Mouse (Mus musculus) intestine, postnatal 0 days (tissue): ENCODE measurements at regions not wholly inside any gene's neighbourhood (a gene's known extent, or its start where the extent isn't known, plus 50 kb on each side); places are given as distances from the start of the nearest gene placed in this dataset.
A peak's percentile ranks its signal among the peaks of the same experiment; 100 is the strongest.

Source experiments
- ATAC-seq: fragments of 200-750 bp; cut with Nextera tagmentation; 2 replicates; pipeline ENCODE4 v1.8.0; 2017; ENCODE audit warnings: mild to moderate bottlenecking, moderate TSS enrichment, moderate library complexity
- H3K27ac ChIP-seq: fragments of 300-500 bp; sonication (generic); 2 replicates; pipeline ENCODE4 v1.5.1; 2014; ENCODE audit warnings: mild to moderate bottlenecking, low read depth, low read length, moderate library complexity
- H3K27me3 ChIP-seq: fragments of 300-500 bp; sonication (generic); replicated peaks from 2 replicates; pipeline ENCODE4 v1.6.1; 2014; ENCODE audit warnings: low read length, mixed read lengths; ENCODE audit not compliant: control insufficient read depth, insufficient read depth
- H3K36me3 ChIP-seq: fragments of 300-500 bp; sonication (generic); 2 replicates; pipeline ENCODE4 v1.6.1; 2014; ENCODE audit warnings: mild to moderate bottlenecking, moderate library complexity; ENCODE audit not compliant: control insufficient read depth, insufficient read depth
- H3K4me1 ChIP-seq: fragments of 300-500 bp; sonication (generic); replicated peaks from 2 replicates; pipeline ENCODE4 v1.6.1; 2014; ENCODE audit warnings: antibody characterized with exemption, low read length, mixed read lengths; ENCODE audit not compliant: control insufficient read depth, insufficient read depth
- H3K4me2 ChIP-seq: fragments of 300-500 bp; sonication (generic); replicated peaks from 2 replicates; pipeline ENCODE4 v1.6.1; 2014; ENCODE audit warnings: low read depth, mild to moderate bottlenecking, moderate library complexity
- H3K4me3 ChIP-seq: fragments of 300-500 bp; sonication (generic); 2 replicates; pipeline ENCODE4 v1.5.1; 2014; ENCODE audit warnings: low read depth, low read length
- H3K9ac ChIP-seq: fragments of 300-500 bp; sonication (generic); 2 replicates; pipeline ENCODE4 v1.6.1; 2014; ENCODE audit warnings: mild to moderate bottlenecking, low read depth, low read length
- H3K9me3 ChIP-seq: fragments of 300-500 bp; sonication (generic); 2 replicates; pipeline ENCODE4 v1.6.1; 2016; ENCODE audit warnings: mixed run types; ENCODE audit not compliant: control insufficient read depth
- CTCF ChIP-seq: sonication (generic); IDR thresholded peaks from 2 replicates; pipeline ENCODE4 v1.5.1; 2016; ENCODE audit warnings: low read depth, mild to moderate bottlenecking, control low read depth, antibody characterized with exemption, moderate library complexity
- WGBS: fragments of 180-500 bp; shearing (Covaris S2); extraction: QIAGEN DNeasy Blood & Tissue Kit; methylation state at CpG from one replicate; pipeline ENCODE4 v1.1.7; 2014; 5-methylcytosine and 5-hydroxymethylcytosine counted together

- no peak for ATAC-seq
- Histone ChIP-seq H3K4me1 (no peaks in the 10 kb centered on the region), H3K27ac (no peak overlapping the region), H3K9me3 (no peaks in the 10 kb centered on the region), H3K4me2 (no peak overlapping the region), H3K27me3 (no peaks in the 10 kb centered on the region), H3K4me3 (no peak overlapping the region), H3K9ac (no peak overlapping the region), H3K36me3 (no peaks in the 10 kb centered on the region)
- 75% methylated on average over 4 of the region's 4 CpGs for WGBS
- TF ChIP-seq CTCF: no peak
Observed at GRCm38 (mm10) chr2:57849338-57850057, 148.2 kb upstream of the Galnt5 start.

DNA sequence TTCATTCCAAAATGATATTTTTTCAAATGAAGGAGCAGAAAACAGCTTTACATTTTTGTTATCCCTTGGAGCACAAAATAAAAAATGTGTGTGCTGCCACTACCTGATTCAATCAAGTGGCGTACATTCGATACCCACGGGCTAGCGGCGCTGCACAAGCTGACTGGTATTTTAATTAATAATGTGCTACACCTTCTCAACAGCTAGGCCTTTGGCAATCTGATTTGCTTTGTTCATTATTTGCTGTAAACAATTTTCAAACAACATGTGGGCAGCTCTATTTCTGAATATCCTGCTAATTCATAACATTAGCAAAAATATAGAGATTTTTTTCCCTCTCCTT, 147.7 kb upstream of the Galnt5 start:
- H3K27ac ChIP-seq: no peak overlapping the region
- TF ChIP-seq CTCF: no peak
- WGBS: 95% methylated on average over 5 of the region's 5 CpGs

DNA sequence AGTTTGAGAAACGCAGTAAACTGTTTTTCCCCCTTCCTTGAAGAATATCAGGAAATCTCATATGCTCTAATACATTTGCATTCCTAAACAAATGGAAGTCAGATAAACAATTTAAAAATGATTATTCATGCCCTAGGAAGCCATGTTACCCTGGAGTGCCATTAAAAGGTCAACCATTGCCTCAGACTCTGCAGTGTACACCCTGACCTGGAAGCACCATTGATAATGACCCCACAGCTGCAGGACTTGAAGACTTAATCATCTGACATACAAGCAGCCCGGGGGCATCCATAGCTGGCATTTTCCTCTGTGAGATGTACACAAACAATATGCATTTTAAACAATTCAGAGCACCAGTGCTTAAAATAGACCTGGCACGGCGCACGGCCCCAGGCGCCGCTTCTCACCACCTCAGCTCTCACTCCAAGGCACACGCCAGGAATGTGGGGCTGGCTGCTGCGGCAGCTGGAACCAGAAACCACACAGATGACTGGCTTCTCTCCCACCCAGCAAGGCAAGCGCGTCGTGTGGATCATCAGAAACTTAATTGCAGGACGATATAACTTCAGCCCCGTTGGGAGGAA, 141.1 kb upstream of the Galnt5 start:
- no peak overlapping the region for H3K9ac ChIP-seq
- no peak overlapping the region for H3K27ac ChIP-seq
- no peak for ATAC-seq
- no peaks in the 10 kb centered on the region for H3K36me3 ChIP-seq
- H3K9me3 ChIP-seq: no peaks in the 10 kb centered on the region
- H3K4me3 ChIP-seq: no peak overlapping the region
- H3K4me2 ChIP-seq: no peak overlapping the region
- no peak for TF ChIP-seq CTCF
- no peaks in the 10 kb centered on the region for H3K4me1 ChIP-seq
- WGBS: 65% methylated on average over 14 of the region's 14 CpGs
- no peaks in the 10 kb centered on the region for H3K27me3 ChIP-seq

More for the DNA sequence above, 147.7 kb upstream of the Galnt5 start:
- H3K27me3 ChIP-seq: no peaks in the 10 kb centered on the region
- H3K9ac ChIP-seq: no peak overlapping the region
- H3K4me3 ChIP-seq: no peak overlapping the region
- H3K36me3 ChIP-seq: no peaks in the 10 kb centered on the region
- no peaks in the 10 kb centered on the region for H3K9me3 ChIP-seq
- no peak overlapping the region for H3K4me2 ChIP-seq
- ATAC-seq: no peak
- no peaks in the 10 kb centered on the region for H3K4me1 ChIP-seq

DNA sequence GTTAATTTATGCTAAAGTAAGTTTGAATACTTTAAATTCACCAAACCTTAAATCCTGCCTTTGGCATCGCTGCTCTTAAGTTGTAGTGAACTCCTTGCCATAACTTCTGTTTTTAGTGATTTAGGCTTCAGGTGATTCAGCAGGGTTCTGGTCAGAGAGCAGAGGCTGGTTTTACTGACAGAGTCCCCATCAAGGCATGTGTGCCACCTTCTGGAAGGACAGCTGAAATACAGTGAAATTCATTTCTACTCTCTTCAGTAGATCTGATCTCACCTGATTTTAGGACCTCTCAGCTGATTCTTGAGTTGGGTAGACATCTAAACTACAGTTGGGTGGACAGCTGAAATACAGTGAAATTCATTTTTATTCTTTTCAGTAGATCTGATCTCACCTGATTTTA, 132.4 kb upstream of the Galnt5 start:
- peak; percentile 55 for TF ChIP-seq CTCF
- H3K9me3 ChIP-seq: no peaks in the 10 kb centered on the region

DNA sequence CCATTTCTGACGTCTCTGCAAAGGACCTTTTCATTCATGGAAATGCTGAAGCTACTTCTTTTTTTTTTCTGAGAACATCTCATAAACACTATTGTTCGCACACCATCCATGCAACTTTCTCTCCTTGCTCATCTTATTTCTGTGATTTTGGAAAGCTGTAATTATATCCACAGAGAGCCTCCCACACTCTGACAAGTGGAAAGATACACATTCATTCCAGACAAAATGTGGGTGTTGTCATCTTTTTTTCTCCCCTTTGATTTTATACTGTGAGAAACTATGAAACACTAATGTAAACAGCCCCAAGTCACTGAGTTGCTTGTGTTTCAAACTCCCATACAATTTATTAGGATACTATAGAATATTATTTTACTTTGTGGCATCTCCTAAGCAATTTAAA, 129.6 kb upstream of the Galnt5 start:
- Histone ChIP-seq H3K27ac (no peak overlapping the region), H3K36me3 (no peaks in the 10 kb centered on the region), H3K9ac (no peak overlapping the region), H3K4me2 (no peak overlapping the region), H3K27me3 (no peaks in the 10 kb centered on the region), H3K4me1 (no peaks in the 10 kb centered on the region), H3K9me3 (no peaks in the 10 kb centered on the region), H3K4me3 (no peak overlapping the region)
- ATAC-seq: no peak
- WGBS: 69% methylated on average over 2 of the region's 2 CpGs
- TF ChIP-seq CTCF: no peak

More for the DNA sequence above, 132.4 kb upstream of the Galnt5 start:
- WGBS: 59% methylated on average over 1 of the region's 1 CpGs
- Histone ChIP-seq H3K4me1 (no peaks in the 10 kb centered on the region), H3K9ac (no peak overlapping the region), H3K36me3 (no peaks in the 10 kb centered on the region), H3K4me3 (no peak overlapping the region), H3K27me3 (no peaks in the 10 kb centered on the region), H3K4me2 (no peak overlapping the region), H3K27ac (no peak overlapping the region)
- no peak for ATAC-seq

- no peak for TF ChIP-seq CTCF
- WGBS: 82% methylated on average over 7 of the region's 7 CpGs
- no peak overlapping the region for H3K27ac ChIP-seq
- H3K36me3 ChIP-seq: no peaks in the 10 kb centered on the region
- H3K4me2 ChIP-seq: no peak overlapping the region
- H3K4me1 ChIP-seq: no peaks in the 10 kb centered on the region
- no peak for ATAC-seq
- H3K27me3 ChIP-seq: no peaks in the 10 kb centered on the region
- no peak overlapping the region for H3K4me3 ChIP-seq
- no peaks in the 10 kb centered on the region for H3K9me3 ChIP-seq
- H3K9ac ChIP-seq: no peak overlapping the region
Observed at GRCm38 (mm10) chr2:57900168-57900567, 97.5 kb upstream of the Galnt5 start.
